Mouse (Mus musculus) C2C12 (cell line): Measurements from ENCODE around the gene Zfyve21.

Experiments used
- CTCF ChIP-seq: IDR thresholded peaks from one replicate; pipeline ENCODE4 v1.5.1; 2011; ENCODE audit not compliant: control insufficient read depth, insufficient read depth, insufficient read length
- MAX ChIP-seq: IDR thresholded peaks from one replicate; pipeline ENCODE4 v1.6.1; 2011; ENCODE audit warnings: mild to moderate bottlenecking, control low read depth
- USF1 ChIP-seq: IDR thresholded peaks from one replicate; pipeline ENCODE4 v1.6.1; 2011; ENCODE audit warnings: low read depth, mild to moderate bottlenecking, control low read depth, moderate library complexity

DNA sequence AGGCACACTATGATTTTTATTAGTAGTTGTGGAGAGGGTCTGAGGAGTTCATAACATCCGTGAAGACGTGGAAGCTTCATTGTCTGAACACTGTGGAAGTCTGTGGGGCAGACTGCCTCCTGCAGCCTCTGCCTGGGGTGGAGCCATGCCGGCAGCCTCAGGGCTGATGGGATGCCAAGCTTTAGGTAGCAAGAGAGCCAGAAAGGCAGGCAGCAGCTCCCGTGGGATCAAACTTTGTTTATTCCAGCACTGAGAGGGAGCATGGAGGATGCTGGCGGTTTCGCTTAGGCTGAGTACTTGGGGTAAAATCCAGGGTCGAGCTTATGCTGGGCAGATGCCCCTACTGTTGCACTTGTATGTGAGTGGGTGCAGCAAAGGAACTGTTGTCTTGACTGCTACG lies 16.7 kb upstream of the Zfyve21 start:
- no peak for TF ChIP-seq CTCF
- TF ChIP-seq USF1, result no peak
- no peak for TF ChIP-seq MAX
